Mouse (Mus musculus) ES-E14 (cell line): ENCODE data around the gene Sec61a1. TPM values are rescaled to one million over a fixed set of nuclear protein-coding genes. Genes with fewer than 3 reads are reported as not detected.

Source experiments
- DNase-seq: peaks from one replicate; pipeline ENCODE4 v3.0.0-alpha.2; 2013; ENCODE audit warnings: low read depth, low spot score
- H3K27ac ChIP-seq: 2 replicates; pipeline ENCODE4 v1.5.1; 2012; ENCODE audit warnings: low read depth, mild to moderate bottlenecking, low read length, moderate library complexity, mixed read lengths; ENCODE audit not compliant: poor library complexity, insufficient read depth, severe bottlenecking
- H3K36me3 ChIP-seq: 2 replicates; pipeline ENCODE4 v1.6.1; 2012; ENCODE audit warnings: mild to moderate bottlenecking, low read length, moderate library complexity, mixed read lengths; ENCODE audit not compliant: control insufficient read depth, poor library complexity, insufficient read depth, severe bottlenecking
- H3K4me1 ChIP-seq, 2 experiments: fragments of 150-350 bp in 1 of 2; sonication (generic) in 1 of 2; 2 replicates each; pipeline ENCODE4 v1.6.1; 2012; ENCODE audit warnings: low read length in 2 of 2, mild to moderate bottlenecking in 1 of 2, mixed read lengths in 1 of 2; ENCODE audit not compliant: control insufficient read depth in 2 of 2, insufficient read depth in 2 of 2, poor library complexity in 1 of 2
- H3K4me3 ChIP-seq, 2 experiments: fragments of 150-350 bp in 1 of 2; sonication (generic) in 1 of 2; 2 replicates each; pipeline ENCODE4 v1.5.1; 2012; ENCODE audit warnings: low read length in 2 of 2, low read depth in 1 of 2, mild to moderate bottlenecking in 1 of 2, mixed read lengths in 1 of 2; ENCODE audit not compliant: insufficient read depth in 1 of 2, poor library complexity in 1 of 2, severe bottlenecking in 1 of 2
- H3K9ac ChIP-seq: 2 replicates; pipeline ENCODE4 v1.6.1; 2012; ENCODE audit warnings: low read depth, mild to moderate bottlenecking, low read length, mixed read lengths; ENCODE audit not compliant: poor library complexity, insufficient read depth, severe bottlenecking
- H3K9me3 ChIP-seq: fragments of 150-350 bp; sonication (generic); 2 replicates; pipeline ENCODE4 v1.6.1; 2012; ENCODE audit warnings: low read depth, mild to moderate bottlenecking, low read length; ENCODE audit not compliant: control insufficient read depth, insufficient read depth
- CHD2 ChIP-seq: IDR thresholded peaks from 2 replicates; pipeline ENCODE4 v1.6.1; 2014; ENCODE audit warnings: mild to moderate bottlenecking, low read depth, low read length, inconsistent platforms
- HCFC1 ChIP-seq: IDR thresholded peaks from 2 replicates; pipeline ENCODE4 v1.6.1; 2012; ENCODE audit warnings: low read length, inconsistent platforms, borderline replicate concordance; ENCODE audit not compliant: insufficient read depth
- MAFK ChIP-seq: IDR thresholded peaks from 2 replicates; pipeline ENCODE4 v1.6.1; 2014; ENCODE audit warnings: mild to moderate bottlenecking, low read depth, low read length, inconsistent platforms; ENCODE audit not compliant: insufficient read depth
- ZC3H11A ChIP-seq: IDR thresholded peaks from 2 replicates; pipeline ENCODE4 v1.6.1; 2012; ENCODE audit warnings: low read depth, mild to moderate bottlenecking, inconsistent platforms, low read length, borderline replicate concordance
- ZNF384 ChIP-seq: IDR thresholded peaks from 2 replicates; pipeline ENCODE4 v1.6.1; 2012; ENCODE audit warnings: low read depth, low read length, inconsistent platforms
- in situ Hi-C, 2 experiments: fragments of 600-800 bp; cut with MboI; formaldehyde crosslinking; loops; one replicate each; pipeline ENCODE4 v1.15.1; 2025; ENCODE audit warnings: low sequenced_read_pairs in 2 of 2, inconsistent platforms in 1 of 2; ENCODE audit not compliant: unreplicated experiment in 2 of 2
- total RNA-seq: library from RNA; depleted of rRNA; stranded (reverse); fragments of 300-350 nt; gene quantifications from 2 replicates; pipeline ENCODE4 v1.2.3, GENCODE M21; 2012

The Sec61a1 gene
- total RNA-seq, 1 experiment = 414 TPM

- Histone ChIP-seq H3K4me3 (no peak overlapping the region), H3K9me3 (no peaks in the 10 kb centered on the region), H3K4me1 (peaks cover 0 to 2% of the 10 kb centered on the region in 2 experiments; a peak in 1 of 4 replicates), H3K9ac (no peak overlapping the region), H3K27ac (no peak overlapping the region), H3K36me3 (no peaks in the 10 kb centered on the region)
- TF ChIP-seq HCFC1 (no peak), ZNF384 (no peak)
- in situ Hi-C loops = loop anchor here in 1 of 2 experiments (10.0 kb wide), 1 partner anchor 295 kb away; no protein-coding TSS in a partner anchor
- no peak for DNase-seq
Measured at GRCm38 (mm10) chr6:88559688-88560087, 41.0 kb upstream of the Sec61a1 start.

GRCm38 (mm10) chr6:88558076-88558475, 39.4 kb upstream of the Sec61a1 start:
- Histone ChIP-seq H3K27ac (no peak overlapping the region), H3K9ac (no peak overlapping the region), H3K4me1 (peaks cover 0 to 2% of the 10 kb centered on the region in 2 experiments; a peak in 1 of 4 replicates), H3K9me3 (no peaks in the 10 kb centered on the region), H3K4me3 (no peak overlapping the region), H3K36me3 (no peaks in the 10 kb centered on the region)
- TF ChIP-seq ZC3H11A (no peak), HCFC1 (no peak), MAFK (no peak), CHD2 (no peak), ZNF384 (no peak)
- DNase-seq = no peak
- in situ Hi-C loops = loop anchor here in 1 of 2 experiments (10.0 kb wide), 1 partner anchor 297 kb away; no protein-coding TSS in a partner anchor

GRCm38 (mm10) chr6:88557548-88557947, 38.8 kb upstream of the Sec61a1 start:
- Histone ChIP-seq H3K9ac (no peak overlapping the region), H3K4me1 (peaks cover 0 to 2% of the 10 kb centered on the region in 2 experiments; a peak in 1 of 4 replicates), H3K36me3 (no peaks in the 10 kb centered on the region), H3K9me3 (no peaks in the 10 kb centered on the region), H3K4me3 (no peak overlapping the region), H3K27ac (no peak overlapping the region)
- no peak for TF ChIP-seq CHD2
- TF ChIP-seq ZC3H11A = no peak
- TF ChIP-seq HCFC1 = no peak
- no peak for TF ChIP-seq MAFK
- TF ChIP-seq ZNF384 = no peak
- no peak for DNase-seq
- in situ Hi-C loops = loop anchor here in 1 of 2 experiments (10.0 kb wide), 1 partner anchor 297 kb away; no protein-coding TSS in a partner anchor

GRCm38 (mm10) chr6:88549916-88550315, 31.2 kb upstream of the Sec61a1 start:
- Histone ChIP-seq H3K9ac (no peak overlapping the region), H3K9me3 (no peaks in the 10 kb centered on the region), H3K4me3 (no peak overlapping the region), H3K36me3 (no peaks in the 10 kb centered on the region), H3K27ac (no peak overlapping the region), H3K4me1 (no peaks in the 10 kb centered on the region)
- TF ChIP-seq HCFC1 (no peak), CHD2 (no peak), MAFK (no peak), ZNF384 (no peak), ZC3H11A (no peak)
- DNase-seq = no peak
- in situ Hi-C loops = loop anchor here in 1 of 2 experiments (10.0 kb wide), 1 partner anchor 305 kb away; no protein-coding TSS in a partner anchor
